Mouse (Mus musculus): ENCODE measurements around the gene Prokr2. TPM values are rescaled to one million over a fixed set of nuclear protein-coding genes. Genes with fewer than 3 reads are reported as not detected.
"Not testable (repeated sequence)": the region's sequence is repeated elsewhere in the genome, so short reads cannot be mapped to it uniquely, and the experiment has no call there.

Prokr2 gene
- total RNA-seq, 2 experiments from 2014 or later, result 0.31 TPM; not detected in 1

DNA sequence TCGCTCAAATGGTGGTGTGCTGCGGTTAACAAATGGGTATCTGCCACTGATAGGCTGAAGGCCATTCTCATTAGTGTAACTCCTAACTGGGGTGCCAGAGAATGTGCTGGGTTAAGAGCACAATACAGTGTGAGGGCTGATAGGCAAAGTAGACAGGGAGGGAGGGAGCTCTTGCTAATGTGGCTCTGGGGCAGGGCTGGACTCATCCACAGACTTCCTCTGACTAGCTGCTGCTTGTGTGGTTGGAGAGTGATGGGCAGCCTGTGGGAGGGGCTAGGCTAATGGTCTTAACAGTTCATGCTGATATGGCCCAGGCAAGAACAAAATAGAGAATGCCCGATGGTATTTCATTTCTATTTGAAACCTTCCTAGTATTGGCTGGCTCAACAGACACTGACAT, 44.0 kb downstream of the Prokr2 start:
- no peak for DNase-seq (ENCODE audit: low spot score in 2 of 2)

DNA sequence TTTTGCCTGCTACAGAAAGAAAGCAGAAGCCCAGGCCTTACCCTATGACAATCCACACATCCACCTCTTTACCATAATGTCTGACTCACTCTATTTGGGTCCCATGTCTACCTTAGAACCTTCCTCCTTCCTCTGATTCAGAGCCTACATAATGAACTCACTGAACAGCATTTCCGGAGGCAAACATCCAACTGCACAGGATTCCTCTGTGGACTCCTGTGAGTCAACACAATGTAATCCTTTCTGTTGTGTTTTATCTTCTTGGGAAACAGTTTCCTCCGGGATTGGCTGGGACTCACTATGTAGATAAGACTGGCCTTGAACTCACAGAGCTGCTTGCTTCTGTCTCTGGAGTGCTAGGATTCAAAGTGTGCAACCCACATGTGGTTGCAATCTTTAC, 44.9 kb downstream of the Prokr2 start:
- DNase-seq (ENCODE audit: low spot score in 2 of 2), result no peak

DNA sequence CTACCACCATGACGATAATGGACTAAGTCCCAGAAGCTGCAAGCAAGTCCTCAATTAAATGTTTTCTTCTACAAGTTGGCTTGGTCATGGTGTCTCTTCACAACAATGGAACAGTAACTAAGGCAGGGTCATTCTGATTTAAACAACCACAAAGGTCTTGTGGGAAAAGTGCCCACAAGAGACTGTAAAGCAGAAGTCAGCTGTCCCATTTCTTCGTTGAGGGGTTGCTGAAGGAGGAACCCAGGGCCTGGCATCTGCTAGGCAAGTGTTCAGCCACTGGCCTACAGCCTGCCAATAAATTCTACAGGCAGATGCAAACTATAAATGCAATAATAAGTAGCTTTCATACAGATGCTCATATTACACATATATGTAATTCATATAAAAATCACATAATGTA, 48.0 kb downstream of the Prokr2 start:
- no peak for DNase-seq (ENCODE audit: low spot score in 2 of 2)

DNA sequence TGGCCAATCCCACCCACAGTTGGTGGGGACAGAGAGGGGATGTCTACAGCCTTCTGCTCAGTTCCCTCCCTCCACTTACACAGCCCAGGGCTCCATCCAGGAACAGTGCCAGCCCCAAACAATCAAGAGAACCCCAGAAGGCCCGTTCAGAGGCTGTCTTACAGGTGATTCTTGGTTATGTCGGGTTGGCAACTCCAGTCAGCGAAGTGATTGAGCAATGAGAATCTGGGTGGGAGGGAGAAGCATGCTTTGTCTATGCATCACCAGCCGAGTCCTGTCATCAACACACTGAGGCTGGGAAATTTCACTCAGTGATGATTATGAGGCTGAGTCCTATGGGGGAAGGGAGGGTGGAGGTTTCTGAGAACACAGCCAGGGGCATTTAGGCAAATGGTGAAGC, 61.7 kb downstream of the Prokr2 start:
- no peak for DNase-seq (ENCODE audit: low spot score in 2 of 2)

DNA sequence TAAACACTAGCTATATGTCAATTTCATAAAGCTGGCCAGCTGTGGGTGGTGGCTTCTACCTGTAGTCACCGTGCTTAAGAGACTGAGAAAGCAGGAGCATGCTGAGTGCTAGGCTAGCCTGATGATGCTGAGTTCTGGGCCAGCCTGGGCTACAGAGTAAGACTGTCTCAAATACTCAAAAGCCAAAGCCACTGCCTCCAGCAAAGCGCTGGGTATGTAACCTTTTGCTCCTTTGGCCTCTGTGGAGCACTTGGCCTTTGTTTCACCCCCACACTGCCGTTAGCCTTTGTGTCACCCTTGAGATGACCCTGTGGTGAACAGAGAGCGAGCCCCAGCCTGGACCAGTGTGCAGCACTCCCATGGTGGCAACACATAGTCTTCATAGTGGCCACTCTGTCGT, 64.7 kb downstream of the Prokr2 start:
- no peak for DNase-seq (ENCODE audit: low spot score in 2 of 2)

DNA sequence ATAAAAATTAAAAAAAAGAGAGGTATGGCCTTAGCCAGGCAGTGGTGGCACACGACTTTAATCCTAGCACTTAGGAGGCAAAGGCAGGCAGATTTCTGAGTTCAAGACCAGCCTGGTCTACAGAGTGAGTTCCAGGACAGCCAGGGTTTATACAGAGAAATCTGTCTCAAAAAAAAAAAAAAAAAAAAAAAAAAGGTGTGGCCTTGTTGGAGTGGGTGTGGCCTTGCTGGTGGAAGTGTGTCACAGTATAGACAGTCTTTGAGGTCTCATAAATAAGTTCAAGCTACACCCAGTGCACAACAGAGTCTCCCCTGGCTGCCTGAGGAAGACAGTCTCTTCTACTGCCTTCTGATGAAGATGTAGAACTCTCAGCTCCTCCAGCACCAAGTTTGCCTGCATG, 68.1 kb downstream of the Prokr2 start:
- no peak for DNase-seq (ENCODE audit: low spot score in 2 of 2)

DNA sequence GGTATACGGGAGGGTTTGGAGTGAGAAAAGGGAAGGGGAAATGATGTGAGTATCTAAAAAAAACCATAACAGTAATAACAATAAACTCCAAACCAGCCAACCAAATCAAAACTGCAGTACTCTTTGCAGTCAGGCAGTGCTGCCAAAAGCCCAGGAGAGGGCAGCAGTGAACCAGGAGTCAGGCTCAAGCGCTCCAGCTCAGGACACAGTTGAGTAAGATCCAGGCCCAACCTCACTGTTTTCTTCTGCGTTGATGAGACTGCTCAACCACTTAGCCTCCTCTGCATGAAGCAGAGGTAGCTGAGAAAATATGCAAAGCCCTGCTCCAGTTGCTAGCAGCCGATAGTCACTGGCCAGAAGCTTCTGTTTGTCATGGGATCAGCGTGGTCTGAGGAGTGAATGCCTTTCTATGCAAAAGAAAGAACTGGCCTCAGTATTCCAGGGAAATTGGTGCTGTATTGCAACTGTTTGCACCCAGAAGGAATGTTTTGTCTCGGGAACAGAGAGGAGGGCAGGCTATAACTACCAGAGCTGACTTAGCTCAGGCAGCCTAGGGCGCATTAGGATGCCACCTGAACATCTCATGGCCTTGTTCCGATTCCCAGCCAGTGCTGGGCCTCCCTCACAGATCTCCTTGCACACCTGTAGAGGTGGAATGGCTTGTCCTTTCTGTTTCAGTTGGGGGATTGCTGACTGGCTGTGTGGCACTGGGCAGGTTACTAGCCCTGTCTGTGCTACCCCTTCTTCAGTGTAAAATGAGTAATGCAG, 69.0 kb downstream of the Prokr2 start:
- peak in 1 of 2 experiments; percentile 36 for DNase-seq (ENCODE audit: low spot score in 2 of 2)

DNA sequence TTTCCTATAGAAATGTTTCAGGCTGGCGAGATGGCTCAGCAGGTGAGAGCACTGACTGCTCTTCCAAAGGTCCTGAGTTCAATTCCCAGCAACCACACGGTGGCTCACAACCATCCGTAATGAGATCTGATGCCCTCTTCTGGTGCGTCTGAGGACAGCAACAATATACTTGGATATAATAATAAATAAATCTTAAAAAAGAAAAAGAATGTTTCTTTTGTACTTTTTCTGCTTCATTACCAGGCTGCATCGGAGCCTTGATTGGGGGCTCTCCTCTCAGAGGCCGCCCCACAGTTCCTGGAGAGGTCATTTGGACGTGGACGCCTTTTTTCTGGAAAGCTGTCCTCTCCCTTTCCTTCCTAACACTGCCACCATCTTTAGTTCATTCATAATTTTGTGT, 71.2 kb downstream of the Prokr2 start:
- DNase-seq (ENCODE audit: low spot score in 2 of 2), result not testable (repeated sequence)

DNA sequence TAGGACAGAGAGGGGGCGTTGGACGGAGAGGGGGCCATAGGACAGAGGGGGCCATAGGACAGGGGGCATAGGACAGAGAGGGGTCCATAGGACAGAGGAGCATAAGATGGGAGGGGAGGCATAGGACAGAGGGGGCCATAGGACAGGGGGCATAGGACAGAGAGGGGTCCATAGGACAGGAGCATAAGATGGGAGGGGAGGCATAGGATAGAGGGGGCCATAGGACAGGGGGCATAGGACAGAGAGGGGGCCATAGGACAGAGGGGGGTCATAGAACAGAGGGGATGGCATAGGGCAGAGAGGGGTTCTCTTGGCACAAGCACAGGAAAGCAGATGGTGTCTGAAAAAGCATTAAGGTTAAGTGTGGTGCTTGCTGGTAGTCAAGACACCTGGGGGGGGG, 71.7 kb downstream of the Prokr2 start:
- DNase-seq (ENCODE audit: low spot score in 2 of 2), result no peak

DNA sequence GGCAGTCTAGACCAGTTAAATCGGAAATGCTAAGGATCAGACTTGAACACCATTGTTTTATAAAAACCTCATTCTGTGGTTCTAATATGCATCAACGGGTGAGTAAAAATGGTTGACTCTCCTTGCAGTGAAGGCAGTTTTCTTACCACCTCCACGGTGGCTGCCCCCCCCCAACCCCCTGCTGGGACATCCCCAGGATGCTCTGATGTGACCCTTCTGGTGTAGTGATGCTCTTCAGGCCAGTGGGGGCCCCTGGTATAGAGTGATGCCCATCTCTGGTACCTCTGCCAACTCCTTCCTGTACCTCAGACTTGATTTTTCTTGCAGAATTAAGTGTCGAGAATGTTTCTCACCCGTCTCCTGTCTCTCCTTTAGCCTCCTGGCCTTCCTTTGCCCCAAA, 72.6 kb downstream of the Prokr2 start:
- DNase-seq (ENCODE audit: low spot score in 2 of 2), result no peak

DNA sequence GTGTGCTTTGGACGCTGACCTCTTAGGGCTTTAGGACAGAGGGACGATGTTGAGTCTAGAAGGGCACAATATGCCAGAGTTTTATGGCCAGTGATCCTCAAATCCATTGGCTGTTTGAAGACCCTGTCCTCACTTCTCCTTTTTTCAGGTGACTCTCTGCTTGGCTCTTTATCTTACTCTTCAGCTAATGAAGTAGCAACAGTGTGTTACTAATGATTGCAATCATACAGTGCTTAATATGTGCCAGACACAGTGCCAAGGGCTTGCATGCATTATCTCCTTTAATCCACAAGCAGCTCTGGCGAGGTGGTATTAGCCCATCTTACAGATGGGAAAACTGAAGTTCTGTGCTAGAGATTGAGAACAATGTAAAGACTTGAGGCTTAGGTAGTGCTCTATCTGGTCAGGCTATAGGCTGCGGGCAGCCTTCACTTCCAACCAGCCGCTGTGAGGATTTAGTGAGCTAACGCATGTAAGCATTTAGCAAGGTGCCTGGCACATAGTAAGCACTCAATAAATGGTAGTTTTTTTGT, 75.8 kb downstream of the Prokr2 start:
- no peak for DNase-seq (ENCODE audit: low spot score in 2 of 2)

DNA sequence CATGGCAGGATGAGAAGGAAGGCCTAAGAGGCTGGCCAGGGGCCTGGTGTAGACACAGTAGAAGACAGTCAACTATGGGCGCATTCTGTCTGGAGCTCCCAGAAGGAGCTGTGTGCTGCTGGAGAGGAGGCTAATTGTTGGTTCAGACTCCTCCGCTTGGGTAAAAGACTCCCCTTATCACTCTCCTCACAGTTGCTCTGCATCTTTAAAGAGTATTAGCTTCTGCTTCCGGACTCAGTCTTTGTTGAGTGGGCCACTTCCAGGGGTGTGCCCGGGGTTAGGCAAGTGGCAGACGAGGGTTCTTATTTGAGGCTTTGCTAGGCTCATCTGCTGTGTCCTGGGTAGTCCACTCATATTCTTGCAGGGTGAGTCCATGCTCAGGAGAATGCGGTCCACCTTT, 76.4 kb downstream of the Prokr2 start:
- no peak for DNase-seq (ENCODE audit: low spot score in 2 of 2)

DNA sequence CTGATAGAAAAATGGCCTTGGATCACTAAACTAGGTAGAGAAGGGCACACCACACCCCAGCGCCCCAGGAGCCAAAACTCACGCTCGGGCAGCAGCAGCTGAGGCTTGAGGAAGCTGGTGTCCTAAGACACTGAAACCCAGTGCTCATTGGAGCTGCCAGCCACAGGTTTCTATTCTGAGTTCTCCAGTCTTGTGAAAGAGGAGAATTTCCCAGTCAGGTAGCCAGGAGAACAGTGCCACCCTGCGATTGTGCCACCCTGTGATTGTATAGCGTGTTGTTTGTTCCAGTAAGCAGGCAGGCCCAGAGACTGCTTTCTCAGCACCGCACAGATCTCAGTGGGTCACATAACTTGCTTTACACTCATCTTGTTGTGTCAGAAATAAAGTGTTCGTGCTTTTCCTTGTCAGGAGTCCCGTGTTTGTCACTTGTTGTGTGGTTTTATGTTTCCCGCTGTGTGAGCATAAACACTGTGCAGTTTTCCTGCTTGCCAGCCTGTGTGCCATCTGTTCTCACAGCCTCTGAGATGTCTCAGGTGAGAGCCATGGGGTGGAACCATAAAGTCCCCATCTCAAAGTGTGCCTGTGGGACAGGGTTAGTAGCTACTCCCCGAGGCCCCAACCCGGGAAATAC, 77.9 kb downstream of the Prokr2 start:
- no peak for DNase-seq (ENCODE audit: low spot score in 2 of 2)

DNA sequence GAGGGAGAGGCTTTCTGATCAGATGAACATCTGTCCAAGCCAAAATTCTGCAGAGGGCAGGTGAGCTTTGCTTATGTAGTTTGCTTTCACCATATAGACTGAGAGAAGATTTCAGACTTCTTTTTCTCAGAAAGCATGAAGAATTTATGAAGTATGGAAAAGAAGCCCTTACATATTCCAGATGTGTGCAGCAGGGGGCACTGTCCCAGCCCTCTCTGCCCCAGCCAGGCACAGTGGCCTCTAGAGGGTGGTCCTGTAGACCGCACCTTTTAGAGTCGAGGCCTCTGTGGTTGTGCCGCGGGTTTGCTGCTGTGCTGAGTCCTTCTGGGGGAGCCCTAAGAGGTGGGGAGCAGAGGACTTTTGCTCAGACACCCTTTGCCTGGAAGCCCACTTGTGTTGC, 79.3 kb downstream of the Prokr2 start:
- no peak for DNase-seq (ENCODE audit: low spot score in 2 of 2)

DNA sequence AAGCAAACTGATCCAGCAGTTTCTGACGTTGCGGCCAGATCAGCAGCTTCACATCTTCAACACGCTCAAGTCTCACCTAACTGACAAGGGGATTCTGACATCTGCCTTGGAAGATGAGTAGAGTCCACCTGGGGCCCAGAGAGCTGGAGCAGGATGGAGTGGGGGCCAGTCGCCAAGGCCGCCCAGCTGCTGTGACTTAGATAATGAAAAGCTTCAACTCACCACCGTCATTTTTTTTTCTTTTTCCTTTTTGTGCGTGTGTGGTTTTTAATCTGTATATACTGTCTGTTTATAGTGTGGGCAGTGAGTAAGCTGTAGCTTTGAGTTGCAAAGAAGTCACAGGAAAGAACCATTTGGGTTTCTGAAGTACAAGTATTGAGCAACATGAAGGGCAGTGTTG, 80.1 kb downstream of the Prokr2 start:
- no peak for DNase-seq (ENCODE audit: low spot score in 2 of 2)

DNA sequence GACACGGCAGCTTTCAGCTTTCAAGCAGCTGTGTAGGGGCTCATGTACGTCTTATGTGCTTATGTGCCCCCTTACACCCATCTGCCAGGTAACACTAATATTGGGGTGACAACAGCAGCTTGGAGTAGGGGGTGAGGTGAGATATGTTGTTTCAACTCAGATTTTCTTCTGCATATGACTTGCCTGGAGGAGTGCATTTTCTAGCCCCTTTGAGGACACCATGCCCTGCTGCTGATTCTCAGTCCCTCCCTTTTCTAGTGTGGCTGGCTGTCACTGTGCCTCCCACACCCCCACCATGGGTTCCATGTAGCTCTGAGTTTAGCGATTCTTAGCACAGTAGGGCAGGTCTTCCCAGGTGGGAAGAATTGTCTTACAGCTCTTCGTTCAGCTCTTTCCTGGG, 83.8 kb downstream of the Prokr2 start:
- no peak for DNase-seq (ENCODE audit: low spot score in 2 of 2)

DNA sequence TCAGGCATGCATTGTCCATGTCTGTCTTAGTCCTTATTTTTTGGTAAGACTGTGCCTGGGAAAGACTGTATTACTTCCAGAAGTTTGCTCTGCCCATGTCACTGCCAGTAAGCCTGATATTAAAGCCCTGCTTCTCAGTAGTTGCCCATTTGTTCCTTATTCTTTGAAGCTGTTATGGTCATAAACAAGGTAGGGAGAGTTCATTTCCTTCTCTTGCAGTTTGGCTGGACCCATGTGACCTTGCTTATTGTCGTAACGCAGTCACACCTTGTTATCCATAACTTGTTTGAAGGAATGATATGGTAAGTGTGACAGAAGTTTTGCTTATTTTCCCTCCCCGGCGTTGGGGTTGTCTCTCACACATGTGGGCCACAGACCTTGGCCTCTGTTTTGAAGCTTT, 87.0 kb downstream of the Prokr2 start:
- no peak for DNase-seq (ENCODE audit: low spot score in 2 of 2)

DNA sequence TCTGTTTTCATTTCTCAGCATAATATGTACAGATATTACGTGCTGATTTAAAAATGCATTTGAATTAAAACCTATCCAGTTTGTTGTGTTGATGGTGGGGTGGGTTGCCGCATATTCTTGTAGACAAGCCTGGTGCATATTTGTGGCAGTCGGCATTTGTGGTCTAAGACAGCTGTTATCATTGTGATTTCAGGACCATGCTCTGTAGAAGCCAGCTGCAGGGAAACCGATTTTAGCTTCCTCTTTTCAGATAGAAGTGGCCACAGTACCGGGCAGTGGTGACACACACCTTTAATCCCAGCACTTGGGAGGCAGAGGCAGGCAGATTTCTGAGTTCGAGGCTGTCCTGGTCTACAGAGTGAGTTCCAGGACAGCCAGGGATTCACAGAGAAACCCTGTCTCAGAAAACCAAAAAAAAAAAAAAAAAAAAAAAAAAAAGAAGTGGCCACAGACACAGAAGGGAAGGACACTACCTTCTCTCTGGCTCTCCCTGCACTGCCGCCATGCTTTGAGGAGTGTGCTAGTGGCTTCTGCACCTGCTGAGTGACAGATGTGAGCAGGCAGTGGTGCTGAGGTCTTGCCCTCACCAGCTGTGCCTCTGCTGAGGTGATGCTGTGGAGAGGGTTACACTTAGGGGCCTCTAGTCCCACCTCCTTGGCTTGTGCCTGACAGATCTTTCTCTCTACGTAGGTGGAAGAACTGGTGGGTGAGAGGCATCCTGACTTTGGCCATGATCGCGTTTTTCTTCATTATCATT, 91.4 kb downstream of the Prokr2 start:
- DNase-seq (ENCODE audit: low spot score in 2 of 2), result no peak

DNA sequence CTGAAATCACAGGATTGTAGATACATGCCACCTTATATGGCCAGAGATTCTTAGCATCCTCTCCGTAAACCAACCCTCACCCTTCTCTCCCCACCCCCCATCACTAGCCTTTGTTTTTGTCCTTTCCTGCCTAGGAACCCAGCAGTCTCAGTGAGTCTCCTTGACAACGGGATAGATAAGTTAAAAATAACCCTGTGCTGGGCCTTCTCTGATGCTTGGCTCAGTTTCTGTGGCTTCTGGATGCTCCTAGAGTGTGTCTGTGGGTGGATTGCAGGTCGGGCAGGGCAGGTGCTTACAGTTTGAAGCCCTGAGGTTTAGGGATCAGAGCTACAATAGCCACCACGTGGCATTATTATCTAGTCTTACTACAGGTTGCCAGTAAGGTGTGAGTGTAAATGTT, 93.2 kb downstream of the Prokr2 start:
- no peak for DNase-seq (ENCODE audit: low spot score in 2 of 2)

DNA sequence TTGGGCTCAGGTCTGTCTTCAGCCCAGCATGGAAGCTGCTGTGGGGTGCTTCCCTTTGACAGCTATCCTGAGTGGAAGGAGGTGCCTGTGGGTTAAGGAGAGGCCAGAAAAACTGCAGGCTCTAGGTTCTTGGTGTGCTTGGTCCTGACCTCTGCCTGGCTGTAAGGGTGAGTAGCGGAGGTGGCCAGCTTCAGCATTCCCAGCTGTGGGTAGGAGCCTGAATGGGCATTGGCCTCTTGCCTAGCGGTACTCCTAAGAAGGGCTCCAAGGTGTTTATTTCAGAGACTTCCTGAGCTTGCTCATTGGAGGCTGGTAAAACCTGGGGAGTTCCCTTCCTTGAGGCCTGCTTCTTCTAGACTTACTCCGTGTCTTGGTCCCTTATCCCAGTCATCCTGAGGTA, 94.0 kb downstream of the Prokr2 start:
- DNase-seq (ENCODE audit: low spot score in 2 of 2), result no peak

DNA sequence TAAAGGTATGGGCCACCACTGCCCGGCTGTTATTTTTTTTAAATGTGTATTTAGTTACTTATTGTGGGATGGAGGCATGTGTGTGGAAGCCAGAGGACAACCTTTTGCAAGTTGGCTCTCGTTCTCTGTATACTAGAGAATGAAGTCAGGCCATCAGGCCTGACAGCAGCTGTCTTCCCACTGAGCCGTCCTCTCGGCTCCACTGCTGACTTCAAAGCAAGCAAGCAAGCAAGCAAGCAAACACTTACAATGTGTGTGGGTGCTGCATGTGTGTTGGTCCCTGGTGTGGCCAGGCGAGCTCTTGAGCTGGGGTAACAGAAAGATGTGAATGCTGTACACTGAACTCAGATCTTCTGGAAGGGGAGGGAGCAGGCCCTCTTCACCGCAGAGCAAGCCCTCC, 94.4 kb downstream of the Prokr2 start:
- no peak for DNase-seq (ENCODE audit: low spot score in 2 of 2)

DNA sequence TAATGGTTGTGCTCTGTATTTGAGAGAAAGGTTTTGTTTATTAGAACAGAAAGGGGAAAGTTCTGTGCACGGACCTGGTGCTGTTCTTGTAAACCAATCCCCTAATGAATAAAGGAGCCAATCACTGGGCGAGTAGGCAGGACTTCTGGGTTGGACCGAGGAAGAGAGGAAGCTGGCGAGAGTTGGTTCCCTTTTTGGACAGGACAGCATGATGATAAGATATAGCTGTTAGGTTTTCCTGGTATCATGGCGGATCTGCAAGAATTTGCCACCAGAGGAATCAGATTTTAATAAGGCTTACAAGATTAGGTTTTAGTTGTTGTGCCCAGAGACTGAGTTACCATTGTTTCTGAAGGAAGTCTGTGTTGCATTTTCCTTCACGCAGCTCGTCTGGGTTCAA, 96.0 kb downstream of the Prokr2 start:
- DNase-seq (ENCODE audit: low spot score in 2 of 2), result not testable (repeated sequence)

Measured in adrenal gland, postnatal 4 days (tissue).